Mouse (Mus musculus): ENCODE results near the gene Gm10190. TPM values are rescaled to one million over a fixed set of nuclear protein-coding genes. Genes with fewer than 3 reads are reported as not detected.

Gene Gm10190
- polyA plus RNA-seq (2012; rRNA removed; ENCODE audit: low replicate concordance), result 1.6 TPM in 1 of 2 replicates, not detected in the other

DNA sequence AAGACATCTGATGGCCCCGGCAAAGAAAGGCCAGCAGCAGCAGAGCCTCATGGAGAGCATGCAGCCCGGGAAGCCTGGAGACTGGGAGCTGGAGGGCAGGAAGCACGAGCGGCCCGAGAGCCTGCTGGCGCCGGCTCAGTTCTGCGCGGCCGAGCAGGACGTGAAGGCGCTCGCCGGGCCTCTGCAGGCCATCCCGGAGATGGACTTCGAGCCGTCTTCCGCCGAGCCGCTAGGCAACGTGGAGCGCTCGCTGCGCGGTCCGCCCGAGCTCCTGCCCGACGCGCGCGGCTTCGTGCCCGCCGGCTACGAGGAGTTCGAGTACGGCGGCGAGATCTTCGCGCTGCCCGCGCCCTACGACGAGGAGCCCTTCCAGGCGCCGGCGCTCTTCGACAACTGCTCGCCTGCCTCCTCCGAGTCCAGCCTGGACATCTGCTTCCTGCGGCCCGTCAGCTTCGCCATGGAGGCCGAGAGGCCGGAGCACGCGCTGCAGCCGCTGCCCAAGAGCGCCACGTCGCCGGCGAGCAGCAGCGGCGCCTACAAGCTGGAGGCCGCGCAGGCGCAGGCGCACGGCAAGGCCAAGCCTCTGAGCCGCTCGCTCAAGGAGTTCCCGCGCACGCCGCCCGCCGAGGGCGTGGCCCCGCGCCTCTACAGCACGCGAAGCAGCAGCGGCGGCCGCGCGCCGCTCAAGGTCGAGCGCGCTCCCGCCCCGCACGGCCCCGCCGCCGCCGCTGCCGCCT, at the start of gene Gm10190:
Gm10190 (minus strand) TSS at position 553 of the 737 bp plus-strand sequence.

Other genes with a start within 250 kb of the Gm10190 start
- 15.9 and 38.4 TPM in 2 replicates for gene Galm, start 246.1 kb downstream of the Gm10190 start, polyA plus RNA-seq (2012; rRNA removed; ENCODE audit: low replicate concordance)
- gene Srsf7, start 166.2 kb downstream of the Gm10190 start, polyA plus RNA-seq (2012; rRNA removed; ENCODE audit: low replicate concordance), result 23.1 and 41.9 TPM in 2 replicates
- 0.06 TPM in 1 of 2 replicates, not detected in the other for gene Ttc39d, start 166.1 kb downstream of the Gm10190 start, polyA plus RNA-seq (2012; rRNA removed; ENCODE audit: low replicate concordance)
- gene Gemin6, start 149.1 kb downstream of the Gm10190 start, polyA plus RNA-seq (2012; rRNA removed; ENCODE audit: low replicate concordance), result 1.3 and 3.8 TPM in 2 replicates
- 1.5 and 2.7 TPM in 2 replicates for gene Morn2, start 83.3 kb downstream of the Gm10190 start, polyA plus RNA-seq (2012; rRNA removed; ENCODE audit: low replicate concordance)
- 9.1 and 10.3 TPM in 2 replicates for gene Dhx57, start 83.1 kb downstream of the Gm10190 start, polyA plus RNA-seq (2012; rRNA removed; ENCODE audit: low replicate concordance)
- gene Arhgef33, start 66.1 kb downstream of the Gm10190 start, polyA plus RNA-seq (2012; rRNA removed; ENCODE audit: low replicate concordance), result 0.06 and 0.55 TPM in 2 replicates
- 2.3 and 3.4 TPM in 2 replicates for gene Sos1, start 106.9 kb upstream of the Gm10190 start, polyA plus RNA-seq (2012; rRNA removed; ENCODE audit: low replicate concordance)
- gene Cdkl4, start 204.3 kb upstream of the Gm10190 start, polyA plus RNA-seq (2012; rRNA removed; ENCODE audit: low replicate concordance), result 0.29 and 0.36 TPM in 2 replicates